Mouse (Mus musculus) liver, embryonic 14.5 days (tissue): ENCODE measurements around the gene Gas2.

Experiments
- CTCF ChIP-seq: IDR thresholded peaks from 2 replicates; pipeline ENCODE4 v1.5.1; 2016; ENCODE audit warnings: antibody characterized with exemption, low read depth, control low read depth
- EP300 ChIP-seq: IDR thresholded peaks from 2 replicates; pipeline ENCODE4 v1.6.1; 2016; ENCODE audit warnings: antibody characterized with exemption, low read depth

GRCm38 (mm10) chr7:51880121-51880520, 18.3 kb downstream of the Gas2 start:
- no peak for TF ChIP-seq CTCF
- TF ChIP-seq EP300: no peak
